Mouse (Mus musculus): ENCODE measurements around the gene Gm3476. TPM values are rescaled to one million over a fixed set of nuclear protein-coding genes. Genes with fewer than 3 reads are reported as not detected.
"Not testable (repeated sequence)": the region's sequence is repeated elsewhere in the genome, so short reads cannot be mapped to it uniquely, and the experiment has no call there.

Gene Gm3476
- not detected in 2 replicates for polyA plus RNA-seq (2015; fragmentation: Nextera tagmentation; extraction: Ambion mirVana)

DNA sequence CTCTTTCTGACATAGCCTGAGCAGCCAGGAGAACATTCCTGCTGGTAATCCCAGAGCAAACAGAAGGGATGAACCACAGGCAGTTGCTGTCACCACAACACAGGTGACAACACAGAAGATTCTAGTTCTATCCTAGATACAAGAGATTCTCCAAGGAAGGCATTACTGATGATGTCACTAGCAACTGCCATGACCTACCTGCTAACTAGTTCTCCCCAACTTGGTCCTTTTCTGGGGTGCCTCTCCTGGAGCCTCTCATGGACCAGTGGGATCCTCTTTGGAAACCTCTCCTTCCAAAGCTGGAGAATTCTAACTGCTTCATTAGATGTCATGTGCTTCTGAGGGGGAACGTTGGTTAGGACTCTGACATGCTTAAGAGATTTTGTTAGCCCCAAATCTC, at the start of gene Gm3476:
Gm3476 (minus strand) TSS at position 101 of the 400 bp plus-strand sequence.
- not testable (repeated sequence) for H3K4me3 ChIP-seq (ENCODE audit: low read length); H3K4me2 ChIP-seq (ENCODE audit: low read depth, low read length); H3K9me3 ChIP-seq (ENCODE audit: control insufficient read depth, low read length); H3K27me3 ChIP-seq (replicated peaks; ENCODE audit: control insufficient read depth, insufficient read depth, low read length); H3K27ac ChIP-seq (ENCODE audit: low read length); H3K4me1 ChIP-seq (ENCODE audit: control insufficient read depth, insufficient read depth, low read length); H3K9ac ChIP-seq (ENCODE audit: low read depth, low read length); H3K36me3 ChIP-seq (ENCODE audit: control insufficient read depth, insufficient read depth, low read length); ATAC-seq
- no CpG with 5 or more reads among the region's 1 CpGs for WGBS

GRCm38 (mm10) chr14:6163538-6163937, 37.9 kb upstream of the Gm3476 start:
- not testable (repeated sequence) for H3K4me2 ChIP-seq (ENCODE audit: low read depth, low read length); H3K9ac ChIP-seq (ENCODE audit: low read depth, low read length); H3K4me3 ChIP-seq (ENCODE audit: low read length); H3K27ac ChIP-seq (ENCODE audit: low read length); H3K36me3 ChIP-seq (ENCODE audit: control insufficient read depth, insufficient read depth, low read length); ATAC-seq; H3K9me3 ChIP-seq (ENCODE audit: control insufficient read depth, low read length); H3K27me3 ChIP-seq (replicated peaks; ENCODE audit: control insufficient read depth, insufficient read depth, low read length); H3K4me1 ChIP-seq (ENCODE audit: control insufficient read depth, insufficient read depth, low read length)
- WGBS: 76% methylated on average over 4 of the region's 9 CpGs

DNA sequence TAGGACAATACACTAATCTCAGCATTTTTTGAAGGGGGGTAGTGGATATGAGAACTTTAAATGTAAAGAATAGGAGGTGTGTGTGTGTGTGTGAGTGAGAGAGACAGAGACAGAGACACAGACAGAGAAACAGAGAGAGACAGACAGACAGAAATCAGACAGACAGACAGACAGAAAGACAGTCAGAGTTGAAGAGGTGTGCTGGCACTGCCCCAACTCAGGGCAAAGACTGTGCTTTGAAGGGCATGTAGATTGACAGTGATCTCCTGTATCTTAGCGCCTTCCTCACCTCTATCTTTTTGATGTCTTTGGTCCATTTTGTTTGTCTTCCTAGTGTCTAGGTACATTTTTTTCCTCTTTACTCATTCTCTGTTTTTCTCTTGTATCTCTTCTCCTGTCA, 35.5 kb upstream of the Gm3476 start:
- H3K4me3 ChIP-seq (ENCODE audit: low read length); ATAC-seq; H3K36me3 ChIP-seq (ENCODE audit: control insufficient read depth, insufficient read depth, low read length): not testable (repeated sequence)

GRCm38 (mm10) chr14:6108272-6108925, 17.2 kb downstream of the Gm3476 start, which contains the start of gene Gm3468:
Gene Gm3468 (minus strand): TSS chr14:6108665.
- ATAC-seq: peak; percentile 91
- H3K36me3 ChIP-seq (ENCODE audit: control insufficient read depth, insufficient read depth, low read length); H3K9me3 ChIP-seq (ENCODE audit: control insufficient read depth, low read length); H3K27ac ChIP-seq (ENCODE audit: low read length); H3K4me1 ChIP-seq (ENCODE audit: control insufficient read depth, insufficient read depth, low read length); H3K27me3 ChIP-seq (replicated peaks; ENCODE audit: control insufficient read depth, insufficient read depth, low read length): not testable (repeated sequence)
- H3K4me2 ChIP-seq (ENCODE audit: low read depth, low read length): peak within 1 kb of the TSS; percentile 46
- WGBS: under 1% methylated on average over 41 of the region's 51 CpGs
- peak within 1 kb of the TSS; percentile 37 for H3K4me3 ChIP-seq (ENCODE audit: low read length)
- H3K9ac ChIP-seq (ENCODE audit: low read depth, low read length): peak within 1 kb of the TSS; percentile 24; the same call in 1 of the 2 replicates

More for the DNA sequence above, 35.5 kb upstream of the Gm3476 start:
- H3K27ac ChIP-seq (ENCODE audit: low read length); H3K9me3 ChIP-seq (ENCODE audit: control insufficient read depth, low read length); H3K4me2 ChIP-seq (ENCODE audit: low read depth, low read length); H3K9ac ChIP-seq (ENCODE audit: low read depth, low read length); H3K27me3 ChIP-seq (replicated peaks; ENCODE audit: control insufficient read depth, insufficient read depth, low read length); H3K4me1 ChIP-seq (ENCODE audit: control insufficient read depth, insufficient read depth, low read length): not testable (repeated sequence)
- WGBS: no CpG with 5 or more reads among the region's 1 CpGs

DNA sequence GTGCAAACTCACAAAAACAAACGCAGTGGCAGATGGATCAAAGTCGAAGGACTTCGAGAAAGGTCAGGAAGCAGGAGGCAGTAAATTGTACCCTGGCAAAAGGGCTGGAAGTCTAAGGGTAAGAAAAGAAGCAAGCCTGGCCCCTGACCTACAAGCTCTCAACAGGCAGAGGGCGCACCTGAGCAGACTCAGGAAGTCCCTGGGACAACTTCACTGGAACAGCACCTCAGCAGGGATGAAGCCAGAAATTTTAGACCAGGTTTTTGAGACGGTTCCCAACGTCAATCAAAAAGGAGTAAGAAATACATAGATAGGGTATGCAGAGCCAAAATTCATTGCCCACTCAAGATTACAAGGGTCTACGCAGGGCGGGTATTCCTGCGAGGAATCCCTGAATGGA, 18.1 kb downstream of the Gm3476 start:
- not testable (repeated sequence) for H3K36me3 ChIP-seq (ENCODE audit: control insufficient read depth, insufficient read depth, low read length); H3K4me1 ChIP-seq (ENCODE audit: control insufficient read depth, insufficient read depth, low read length); H3K9me3 ChIP-seq (ENCODE audit: control insufficient read depth, low read length); H3K9ac ChIP-seq (ENCODE audit: low read depth, low read length); H3K27me3 ChIP-seq (replicated peaks; ENCODE audit: control insufficient read depth, insufficient read depth, low read length); ATAC-seq; H3K27ac ChIP-seq (ENCODE audit: low read length)
- Histone ChIP-seq H3K4me3 (ENCODE audit: low read length) (peak overlapping the region; percentile 37; the same call in 1 of the 2 replicates), H3K4me2 (ENCODE audit: low read depth, low read length) (peak overlapping the region; percentile 46)
- WGBS: 12% methylated on average over 8 of the region's 9 CpGs

GRCm38 (mm10) chr14:6093842-6094241, 31.8 kb downstream of the Gm3476 start, which contains the start of gene Gm8206:
Gene Gm8206 (minus strand): TSS chr14:6093942.
- H3K27ac ChIP-seq (ENCODE audit: low read length); H3K4me2 ChIP-seq (ENCODE audit: low read depth, low read length); H3K4me3 ChIP-seq (ENCODE audit: low read length); H3K9ac ChIP-seq (ENCODE audit: low read depth, low read length); ATAC-seq; H3K36me3 ChIP-seq (ENCODE audit: control insufficient read depth, insufficient read depth, low read length); H3K9me3 ChIP-seq (ENCODE audit: control insufficient read depth, low read length); H3K27me3 ChIP-seq (replicated peaks; ENCODE audit: control insufficient read depth, insufficient read depth, low read length); H3K4me1 ChIP-seq (ENCODE audit: control insufficient read depth, insufficient read depth, low read length): not testable (repeated sequence)
- 78% methylated on average over 2 of the region's 3 CpGs for WGBS

DNA sequence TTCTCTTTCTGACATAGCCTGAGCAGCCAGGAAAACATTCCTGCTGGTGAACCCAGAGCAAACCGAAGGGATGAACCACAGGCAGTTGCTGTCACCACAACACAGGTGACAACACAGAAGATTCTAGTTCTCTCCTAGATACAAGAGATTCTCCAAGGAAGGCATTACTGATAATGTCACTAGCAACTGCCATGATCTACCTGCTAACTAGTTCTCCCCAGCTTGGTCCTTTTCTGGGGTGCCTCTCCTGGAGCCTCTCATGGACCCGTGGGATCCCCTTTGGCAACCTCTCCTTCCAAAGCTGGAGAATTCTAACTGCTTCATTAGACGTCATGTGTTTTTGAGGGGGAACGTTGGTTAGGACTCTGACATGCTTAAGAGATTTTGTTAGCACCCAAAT, 67.4 kb downstream of the Gm3476 start, which contains the start of gene Gm6337:
Gm6337 (minus strand) TSS at position 101 of the 400 bp plus-strand sequence.
- not testable (repeated sequence) for H3K27ac ChIP-seq (ENCODE audit: low read length); H3K4me1 ChIP-seq (ENCODE audit: control insufficient read depth, insufficient read depth, low read length); H3K9ac ChIP-seq (ENCODE audit: low read depth, low read length); H3K36me3 ChIP-seq (ENCODE audit: control insufficient read depth, insufficient read depth, low read length); H3K4me2 ChIP-seq (ENCODE audit: low read depth, low read length); H3K9me3 ChIP-seq (ENCODE audit: control insufficient read depth, low read length); ATAC-seq; H3K4me3 ChIP-seq (ENCODE audit: low read length); H3K27me3 ChIP-seq (replicated peaks; ENCODE audit: control insufficient read depth, insufficient read depth, low read length)
- WGBS: 80% methylated on average over 2 of the region's 4 CpGs

Other genes with a start within 250 kb of the Gm3476 start
- 0.11 TPM in 1 of 2 replicates, not detected in the other for gene Gm8237, start 245.4 kb downstream of the Gm3476 start, polyA plus RNA-seq (2015; fragmentation: Nextera tagmentation; extraction: Ambion mirVana)
- gene Gm3248, start 164.1 kb downstream of the Gm3476 start, polyA plus RNA-seq (2015; fragmentation: Nextera tagmentation; extraction: Ambion mirVana): 0.48 and 0.56 TPM in 2 replicates
- gene Gm3453, start 146.7 kb downstream of the Gm3476 start, polyA plus RNA-seq (2015; fragmentation: Nextera tagmentation; extraction: Ambion mirVana): not detected in 2 replicates
- not detected in 2 replicates for gene Gm6337, start 67.5 kb downstream of the Gm3476 start, polyA plus RNA-seq (2015; fragmentation: Nextera tagmentation; extraction: Ambion mirVana)
- 0.37 and 0.71 TPM in 2 replicates for gene Gm8206, start 31.9 kb downstream of the Gm3476 start, polyA plus RNA-seq (2015; fragmentation: Nextera tagmentation; extraction: Ambion mirVana)
- gene Gm3468, start 17.1 kb downstream of the Gm3476 start, polyA plus RNA-seq (2015; fragmentation: Nextera tagmentation; extraction: Ambion mirVana): 0.78 and 1.4 TPM in 2 replicates
- not detected in 2 replicates for gene Gm21560, start 93.5 kb upstream of the Gm3476 start, polyA plus RNA-seq (2015; fragmentation: Nextera tagmentation; extraction: Ambion mirVana)
- 1.1 and 1.5 TPM in 2 replicates for gene Gm3411, start 161.4 kb upstream of the Gm3476 start, polyA plus RNA-seq (2015; fragmentation: Nextera tagmentation; extraction: Ambion mirVana)
- gene Gm21103, start 179.0 kb upstream of the Gm3476 start, polyA plus RNA-seq (2015; fragmentation: Nextera tagmentation; extraction: Ambion mirVana): not detected in 2 replicates
- not detected in 2 replicates for gene Gm3618, start 217.9 kb upstream of the Gm3476 start, polyA plus RNA-seq (2015; fragmentation: Nextera tagmentation; extraction: Ambion mirVana)

All from intestine, embryonic 16.5 days (tissue).